Mouse (Mus musculus) kidney, adult 2 months (tissue): Measurements from ENCODE around the gene Cntnap2.

Experiments
- CTCF ChIP-seq: fragments of 200-500 bp; conservative IDR thresholded peaks from 2 replicates; pipeline ENCODE4 v1.5.1; 2011; ENCODE audit warnings: low read depth, mild to moderate bottlenecking, control low read depth, low read length, moderate library complexity, mixed read lengths; ENCODE audit not compliant: insufficient read depth, insufficient read length
- POLR2A ChIP-seq: fragments of 200-500 bp; IDR thresholded peaks from one replicate; pipeline ENCODE4 v1.6.1; 2011; ENCODE audit warnings: low read depth, low read length, control low read depth

- TF ChIP-seq POLR2A (no peak), CTCF (no peak)
These were observed 1859.6 kb downstream of the Cntnap2 start for GRCm38 (mm10) chr6:46918701-46919274.
